Mouse (Mus musculus) cerebellum, adult 9-11 months (tissue): Measurements from ENCODE around the gene Dclk1.
"Not testable (repeated sequence)": the region's sequence is repeated elsewhere in the genome, so short reads cannot be mapped to it uniquely, and the experiment has no call there.

Experiments
- DNase-seq: peaks from one replicate; pipeline ENCODE4 v3.0.0; 2022

The Dclk1 gene

GRCm38 (mm10) chr3:55241730-55242421, at the start of gene Dclk1:
Gene Dclk1, plus strand, starts transcription at chr3:55242364.
- DNase-seq: no peak

DNA sequence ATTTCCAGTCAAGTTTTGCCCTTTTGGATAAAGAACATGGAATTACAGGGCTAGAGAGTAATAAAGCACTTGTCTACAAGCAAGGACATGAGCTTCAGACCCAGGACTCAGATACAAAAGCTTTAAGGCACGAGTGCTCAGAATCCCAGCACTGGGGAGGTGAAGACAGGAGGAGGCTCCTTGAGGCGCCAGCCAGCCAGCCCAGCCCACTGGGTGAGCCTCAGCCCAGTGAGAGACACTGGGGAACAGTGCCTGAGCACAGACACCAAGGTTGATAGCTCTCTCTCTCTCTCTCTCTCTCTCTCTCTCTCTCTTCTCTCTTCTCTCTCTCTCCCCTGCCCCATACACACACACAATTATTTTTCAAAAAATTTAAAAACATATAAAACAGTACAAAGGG, 48.8 kb upstream of the Dclk1 start:
- DNase-seq: no peak

DNA sequence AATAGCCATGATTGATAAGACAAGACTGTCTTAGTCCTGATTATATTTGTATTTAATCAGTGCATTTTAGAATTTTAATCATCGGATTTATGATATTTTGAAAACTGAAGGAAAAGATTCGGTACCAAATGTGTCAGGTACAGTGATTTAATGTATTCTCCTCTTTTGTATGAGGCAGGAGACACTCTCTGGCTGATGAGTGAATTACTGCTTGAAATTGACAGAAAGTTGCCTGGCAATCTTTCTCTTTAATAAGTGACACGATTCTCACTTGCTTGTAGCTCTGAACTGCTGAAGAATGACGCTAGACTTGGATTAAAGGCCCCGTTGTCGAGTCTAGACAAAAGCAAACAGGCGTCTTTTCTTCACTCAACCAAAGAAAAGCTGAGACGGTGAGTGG, 47.4 kb upstream of the Dclk1 start:
- DNase-seq: no peak

GRCm38 (mm10) chr3:55195581-55196327, 46.4 kb upstream of the Dclk1 start:
- DNase-seq: no peak

DNA sequence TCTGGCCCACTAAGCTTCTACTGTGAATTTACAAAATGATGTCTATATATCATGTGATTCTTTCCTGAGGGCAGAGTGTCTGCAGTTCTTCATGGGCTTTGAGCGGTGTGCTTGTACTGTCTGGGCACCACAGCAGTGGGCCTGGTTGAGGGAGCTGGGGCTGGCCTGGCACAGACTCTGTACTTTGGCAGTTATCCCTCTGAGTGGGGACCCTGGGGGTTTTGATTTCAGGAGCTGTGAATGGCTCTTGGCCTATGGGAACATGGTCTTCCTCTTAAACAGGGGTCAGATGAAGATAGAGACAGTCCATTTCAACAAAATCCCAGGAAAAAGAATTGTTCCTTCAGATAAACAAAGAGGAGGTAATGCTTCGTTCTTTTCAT, 45.8 kb upstream of the Dclk1 start:
- no peak for DNase-seq

GRCm38 (mm10) chr3:55203621-55204020, 38.5 kb upstream of the Dclk1 start:
- DNase-seq: not testable (repeated sequence)

DNA sequence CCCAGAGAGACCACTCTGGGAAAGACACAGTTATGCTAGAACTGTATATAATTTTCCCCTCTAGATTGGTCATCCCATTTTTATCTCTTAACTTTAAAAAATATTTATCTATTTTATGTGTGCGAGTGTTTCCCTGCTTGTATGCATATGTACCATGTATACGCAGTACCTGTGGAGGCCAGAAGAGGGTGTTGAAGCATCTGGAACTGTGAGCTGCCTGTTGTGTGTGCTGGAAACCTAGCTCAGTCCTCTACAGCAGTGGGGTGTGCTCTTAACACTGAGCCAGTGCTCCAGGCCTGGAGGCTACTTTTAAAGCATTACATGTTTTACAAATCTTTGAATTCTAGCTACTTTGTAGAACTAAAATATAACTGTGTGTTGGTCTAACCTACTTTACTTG, 35.8 kb upstream of the Dclk1 start:
- no peak for DNase-seq

- DNase-seq: no peak
Measured at GRCm38 (mm10) chr3:55207665-55208064, 34.5 kb upstream of the Dclk1 start.

- no peak for DNase-seq
Measured at GRCm38 (mm10) chr3:55212254-55212653, 29.9 kb upstream of the Dclk1 start.

DNA sequence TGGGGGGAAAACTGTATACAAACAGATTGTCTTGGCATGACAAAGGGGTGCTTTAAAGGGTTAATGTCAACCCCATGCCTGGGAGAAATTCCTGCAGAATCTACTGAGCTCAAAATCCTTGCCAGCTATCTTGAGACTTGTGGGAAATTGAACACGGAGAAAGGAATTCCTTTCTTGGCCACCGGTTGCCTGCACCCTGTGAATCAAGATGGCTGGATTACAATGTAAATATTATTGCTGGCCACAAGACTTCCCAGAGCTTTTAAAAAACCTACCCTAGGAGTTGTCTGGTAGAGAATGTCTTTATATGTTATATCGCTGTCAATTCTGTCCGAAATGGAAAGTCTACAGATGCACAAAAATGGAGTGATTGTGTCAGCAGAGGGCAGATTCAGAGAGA, 28.4 kb upstream of the Dclk1 start:
- DNase-seq: no peak

GRCm38 (mm10) chr3:55214413-55214812, 27.8 kb upstream of the Dclk1 start:
- no peak for DNase-seq

DNA sequence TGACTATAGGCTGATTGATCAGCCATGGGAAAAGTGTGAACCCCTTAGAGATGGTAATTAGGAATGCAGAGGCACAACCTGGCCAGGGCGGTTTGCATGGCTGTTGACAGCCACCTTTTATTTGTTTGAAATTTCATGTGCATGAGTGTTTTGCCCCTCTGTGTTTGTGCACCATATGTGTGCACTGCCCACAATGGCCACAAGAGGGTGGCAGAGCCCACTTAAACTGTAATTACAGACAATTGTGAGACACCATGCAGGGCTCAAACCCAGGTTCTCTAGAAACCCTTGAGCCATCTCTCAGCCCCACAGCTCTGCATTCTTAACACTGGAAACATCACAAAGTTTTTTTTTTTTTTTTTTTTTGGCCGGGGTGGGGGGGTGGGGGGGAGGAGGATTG, 19.7 kb upstream of the Dclk1 start:
- no peak for DNase-seq

GRCm38 (mm10) chr3:55223862-55224261, 18.3 kb upstream of the Dclk1 start:
- DNase-seq: no peak

GRCm38 (mm10) chr3:55226501-55227213, 15.5 kb upstream of the Dclk1 start:
- DNase-seq: no peak

DNA sequence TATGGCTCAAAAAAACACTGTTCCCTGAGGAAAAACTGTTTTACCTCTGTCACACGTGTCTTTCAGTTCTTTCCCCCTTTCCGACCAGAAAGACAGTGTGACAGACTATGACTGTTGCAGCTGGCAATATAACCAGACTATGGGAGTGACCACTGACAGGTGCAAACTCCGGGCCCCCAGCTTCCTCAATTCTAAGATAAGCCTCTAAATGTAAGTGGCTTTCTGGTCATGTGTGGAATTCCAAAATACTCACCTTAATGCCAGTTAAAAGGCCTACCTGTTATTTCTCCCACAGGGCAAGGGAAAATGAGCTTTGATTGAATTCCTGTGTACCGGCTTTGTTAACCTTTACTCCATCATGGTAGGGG, 15.0 kb upstream of the Dclk1 start:
- DNase-seq: no peak

DNA sequence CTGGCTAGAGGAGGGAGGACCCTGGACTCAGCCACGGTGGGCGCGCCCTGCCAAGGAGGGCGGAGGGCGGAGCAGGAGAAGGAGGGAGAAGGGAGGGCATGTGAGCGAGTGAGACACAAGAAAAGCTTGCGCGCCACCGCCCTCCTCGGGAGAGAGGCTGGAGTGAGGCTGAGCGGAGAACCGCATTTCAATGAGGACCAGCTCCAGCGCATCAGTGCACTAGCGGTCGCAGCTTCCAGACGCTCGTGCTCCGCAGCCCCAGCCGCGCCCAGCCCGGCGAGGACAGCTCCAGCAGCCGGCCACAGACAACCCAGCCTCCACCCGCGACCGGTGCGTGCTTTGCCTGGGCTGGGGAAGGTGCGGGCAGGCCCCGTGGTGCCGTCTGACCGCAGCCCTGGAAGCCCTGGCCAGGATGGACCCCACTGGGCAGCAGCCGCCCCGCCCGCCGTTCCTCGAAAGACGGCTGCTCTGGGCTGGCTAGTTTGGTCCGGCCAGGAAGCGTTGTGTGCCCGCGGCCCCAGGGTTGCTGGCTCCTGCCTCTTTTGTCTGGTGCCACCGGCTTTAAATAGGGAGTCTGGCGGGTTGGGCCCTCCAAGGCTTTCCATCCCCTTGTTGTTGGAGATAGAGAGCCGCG, 375 bp downstream of the Dclk1 start:
- peak; percentile 34 for DNase-seq

- no peak for DNase-seq
Measured at GRCm38 (mm10) chr3:55243056-55243471, 900 bp downstream of the Dclk1 start.

DNA sequence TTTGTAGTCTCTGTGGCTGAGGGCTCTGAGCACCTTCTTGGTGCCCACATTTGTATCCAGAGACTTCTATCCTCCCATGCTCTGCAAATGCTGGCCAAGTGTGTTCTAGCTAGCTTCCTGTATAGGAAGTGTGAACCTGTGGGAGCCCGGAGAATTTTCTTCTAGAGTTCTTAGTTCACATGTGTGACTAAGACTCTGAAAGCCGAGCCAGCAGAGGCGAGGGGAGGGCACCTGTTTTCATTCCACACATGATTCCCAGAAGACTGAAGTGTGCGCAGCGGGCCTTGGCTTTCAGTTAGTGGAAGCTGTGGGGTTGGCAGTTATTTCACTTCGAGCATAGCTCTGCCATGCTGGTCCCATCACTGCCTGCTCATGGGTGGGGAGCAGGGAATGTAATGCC, 1.9 kb downstream of the Dclk1 start:
- DNase-seq: no peak

- DNase-seq: no peak
Measured at GRCm38 (mm10) chr3:55246618-55247272, 4.6 kb downstream of the Dclk1 start.

- no peak for DNase-seq
Measured at GRCm38 (mm10) chr3:55248048-55248447, 5.9 kb downstream of the Dclk1 start.

DNA sequence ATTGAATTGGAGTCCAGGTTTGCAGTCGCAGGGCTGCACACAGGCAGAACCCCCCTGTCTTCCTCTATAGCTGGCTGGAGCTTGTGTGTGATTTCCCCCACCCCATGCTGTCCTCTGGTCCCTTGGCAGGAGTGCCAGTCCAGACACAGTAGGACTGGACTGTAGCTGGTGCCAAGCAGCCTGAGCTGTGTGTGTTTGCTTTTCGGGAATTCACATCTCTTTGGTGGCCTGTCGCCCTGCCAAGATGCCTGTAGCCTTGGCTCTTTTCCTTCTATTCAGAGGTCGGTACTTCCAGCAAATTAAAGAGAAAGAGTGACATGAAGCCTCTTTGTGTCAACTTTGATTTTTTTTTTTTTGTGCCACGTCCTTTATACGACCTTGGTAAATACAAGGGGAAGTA, 6.3 kb downstream of the Dclk1 start:
- peak; percentile 67 for DNase-seq

- no peak for DNase-seq
Measured at GRCm38 (mm10) chr3:55250631-55251030, 8.5 kb downstream of the Dclk1 start.

DNA sequence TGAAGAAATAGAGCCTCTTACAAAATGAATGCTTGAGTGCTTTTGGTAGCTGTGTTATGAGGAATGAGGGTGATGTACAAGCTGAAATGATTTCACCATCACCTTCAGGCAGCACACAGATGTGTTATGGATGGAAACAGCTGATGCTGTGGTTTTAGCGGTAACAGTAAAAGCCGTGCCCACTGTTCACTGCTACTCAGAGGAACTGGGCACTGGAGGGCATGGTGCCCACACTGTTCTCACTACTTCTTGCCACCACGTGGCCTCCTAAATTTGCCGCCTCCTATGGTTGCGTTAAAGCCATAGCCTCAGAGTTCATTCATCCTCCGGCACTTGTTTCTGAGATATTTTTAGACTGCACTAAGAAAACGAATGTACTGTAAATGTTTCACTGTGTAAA, 18.0 kb downstream of the Dclk1 start:
- DNase-seq: no peak
